ENCODE assay signal across 8 mouse cellular contexts in genomic region chr2:156722071-156722575, GRCm38 (mm10). TPM values are rescaled to one million over a fixed set of nuclear protein-coding genes. Genes with fewer than 3 reads are reported as not detected.
DNase-seq lines count a peak whose midpoint lies in the region; ATAC-seq and TF ChIP-seq lines count a peak whose summit lies in the region.

No protein-coding gene starts in this region.

- WGBS in hindbrain, embryonic 14.5 days = 1% methylated on average over 15 of the region's 15 CpGs
- WGBS in limb, embryonic 10.5 days = under 1% methylated on average over 15 of the region's 15 CpGs
- 3% methylated on average over 15 of the region's 15 CpGs for WGBS in midbrain, embryonic 10.5 days

- no peaks in the 10 kb centered on the region for H3K36me3 ChIP-seq in hindbrain, embryonic 14.5 days (replicated peaks; ENCODE audit: control insufficient read depth, insufficient read depth)
- peaks cover 11% of the 10 kb centered on the region for H3K36me3 ChIP-seq in limb, embryonic 10.5 days
- no peaks in the 10 kb centered on the region for H3K36me3 ChIP-seq in midbrain, embryonic 10.5 days
- H3K36me3 ChIP-seq in splenic B cell, adult 2 months (ENCODE audit: control insufficient read depth, insufficient read depth, low read length, poor library complexity, severe bottlenecking) = no peaks in the 10 kb centered on the region

- no peaks in the 10 kb centered on the region for H3K9me3 ChIP-seq in hindbrain, embryonic 14.5 days (ENCODE audit: control insufficient read depth, low read length)
- H3K9me3 ChIP-seq in limb, embryonic 10.5 days (replicated peaks) = no peaks in the 10 kb centered on the region
- no peaks in the 10 kb centered on the region for H3K9me3 ChIP-seq in midbrain, embryonic 10.5 days (replicated peaks)

- H3K4me3 ChIP-seq in layer of hippocampus, adult 2 months = peak overlapping the region; percentile 86
- H3K4me3 ChIP-seq in hindbrain, embryonic 14.5 days (replicated peaks; ENCODE audit: low read length) = peak overlapping the region; percentile 91
- peak overlapping the region; percentile 91 for H3K4me3 ChIP-seq in limb, embryonic 10.5 days
- H3K4me3 ChIP-seq in midbrain, embryonic 10.5 days = peak overlapping the region; percentile 86

- no peak for ATAC-seq in hindbrain, embryonic 14.5 days (ENCODE audit: low FRiP score)

- peak overlapping the region; percentile 85 for H3K4me2 ChIP-seq in hindbrain, embryonic 14.5 days (replicated peaks)

- H3K27ac ChIP-seq in layer of hippocampus, adult 2 months = peak overlapping the region; percentile 90
- H3K27ac ChIP-seq in hindbrain, embryonic 14.5 days = peak overlapping the region; percentile 95
- H3K27ac ChIP-seq in limb, embryonic 10.5 days = peak overlapping the region; percentile 97
- H3K27ac ChIP-seq in midbrain, embryonic 10.5 days (replicated peaks) = peak overlapping the region; percentile 98

- H3K4me1 ChIP-seq in hindbrain, embryonic 14.5 days (replicated peaks; ENCODE audit: control insufficient read depth, insufficient read depth, low read length) = peaks cover 62% of the 10 kb centered on the region
- peaks cover 73% of the 10 kb centered on the region for H3K4me1 ChIP-seq in limb, embryonic 10.5 days
- peaks cover 83% of the 10 kb centered on the region for H3K4me1 ChIP-seq in midbrain, embryonic 10.5 days

- no peaks in the 10 kb centered on the region for H3K27me3 ChIP-seq in hindbrain, embryonic 14.5 days (ENCODE audit: control insufficient read depth, insufficient read depth, low read length)
- no peaks in the 10 kb centered on the region for H3K27me3 ChIP-seq in limb, embryonic 10.5 days (ENCODE audit: low read depth, poor library complexity, severe bottlenecking)
- no peaks in the 10 kb centered on the region for H3K27me3 ChIP-seq in midbrain, embryonic 10.5 days (ENCODE audit: low read depth, poor library complexity, severe bottlenecking)
- H3K27me3 ChIP-seq in splenic B cell, adult 2 months (ENCODE audit: control insufficient read depth, insufficient read depth, low read length, poor library complexity, severe bottlenecking) = no peaks in the 10 kb centered on the region

- peak in 1 of 2 experiments; percentile 47 for DNase-seq in layer of hippocampus, adult 2 months (ENCODE audit: low spot score in 2 of 2)
- DNase-seq in layer of hippocampus, adult 9-10 months (ENCODE audit: low spot score) = no peak
- peak; percentile 75 for DNase-seq in cerebellum, adult 9-11 months
- DNase-seq in gastrocnemius, adult 18-20 months (ENCODE audit: low spot score) = peak; percentile 88
- peak; percentile 46 for DNase-seq in hindbrain, embryonic 14.5 days (ENCODE audit: low spot score)
- DNase-seq in limb, embryonic 10.5 days (ENCODE audit: low spot score) = peak; percentile 73
- no peak for DNase-seq in midbrain, embryonic 10.5 days (ENCODE audit: low spot score)
- DNase-seq in splenic B cell, adult 2 months (ENCODE audit: low read depth, low spot score) = peak; percentile 64

- H3K9ac ChIP-seq in hindbrain, embryonic 14.5 days = peak overlapping the region; percentile 97

- peak; percentile 18; the same call in 1 of the 2 replicates for TF ChIP-seq CTCF in layer of hippocampus, adult 2 months (conservative IDR thresholded peaks at IDR 0.05)

RNA-seq across cellular contexts. Expression of gene Myl9, which starts 53.1 kb away (rescaled TPM):
- total RNA-seq in layer of hippocampus, adult 2 months (2021) = 10 to 100 TPM; 14.3 to 18.6 TPM
- 10 to 100 TPM; 47.9 to 60.8 TPM for total RNA-seq in gastrocnemius, adult 18-20 months (2021)
- 41.4 and 47.1 TPM in 2 replicates for polyA plus RNA-seq in hindbrain, embryonic 14.5 days (2014; fragmentation: Nextera tagmentation; extraction: Ambion mirVana)
- polyA plus RNA-seq in limb, embryonic 10.5 days (2016; fragmentation: Nextera tagmentation; extraction: Ambion mirVana) = 30.1 and 62.7 TPM in 2 replicates
- polyA plus RNA-seq in midbrain, embryonic 10.5 days (2016; fragmentation: Nextera tagmentation; extraction: Ambion mirVana) = 83.4 and 120 TPM in 2 replicates

Comparison
In these comparisons a context has a peak if more than half of its experiments do, and no peak if none do; other contexts are left out.
1. DNase-seq: peak in cerebellum, adult 9-11 months (single experiment), gastrocnemius, adult 18-20 months (single experiment), hindbrain, embryonic 14.5 days (single experiment), limb, embryonic 10.5 days (single experiment) and splenic B cell, adult 2 months (single experiment); none in layer of hippocampus, adult 9-10 months (single experiment) and midbrain, embryonic 10.5 days (single experiment).
2. Peak in every context shown above with its lines, with median percentiles within 50 percentile points of each other: H3K27ac ChIP-seq and H3K4me3 ChIP-seq.